Mouse (Mus musculus) left cerebral cortex, postnatal 25 days (tissue): Measurements from ENCODE around the gene 1700024B05Rik. TPM values are rescaled to one million over a fixed set of nuclear protein-coding genes. Genes with fewer than 3 reads are reported as not detected.
"Not testable (repeated sequence)": the region's sequence is repeated elsewhere in the genome, so short reads cannot be mapped to it uniquely, and the experiment has no call there.

Experiments
- DNase-seq, 2 experiments: peaks; one replicate each; pipeline ENCODE4 v3.0.0; 2022; ENCODE audit warnings: low spot score in 2 of 2, mixed read lengths in 1 of 2
- intact Hi-C: fragments of 180-260 bp; cut with DNase I; formaldehyde crosslinking; loops from one replicate; pipeline ENCODE4 v1.15.1; 2025
- total RNA-seq, 2 experiments: library from RNA; stranded (reverse); gene quantifications; 2 replicates each; pipeline ENCODE4 v1.2.3; 2021

The 1700024B05Rik gene
- not detected for total RNA-seq

GRCm38 (mm10) chr14:41943695-41944094, at the start of gene 1700024B05Rik:
1700024B05Rik (plus strand) TSS chr14:41943995.
- intact Hi-C loops, DNase-seq: not testable (repeated sequence)

- DNase-seq, intact Hi-C loops: not testable (repeated sequence)
Observed at GRCm38 (mm10) chr14:41907190-41907589, 36.6 kb upstream of the 1700024B05Rik start, which contains the start of gene Gm7980. Gm7980 (minus strand) TSS chr14:41907290.

DNA sequence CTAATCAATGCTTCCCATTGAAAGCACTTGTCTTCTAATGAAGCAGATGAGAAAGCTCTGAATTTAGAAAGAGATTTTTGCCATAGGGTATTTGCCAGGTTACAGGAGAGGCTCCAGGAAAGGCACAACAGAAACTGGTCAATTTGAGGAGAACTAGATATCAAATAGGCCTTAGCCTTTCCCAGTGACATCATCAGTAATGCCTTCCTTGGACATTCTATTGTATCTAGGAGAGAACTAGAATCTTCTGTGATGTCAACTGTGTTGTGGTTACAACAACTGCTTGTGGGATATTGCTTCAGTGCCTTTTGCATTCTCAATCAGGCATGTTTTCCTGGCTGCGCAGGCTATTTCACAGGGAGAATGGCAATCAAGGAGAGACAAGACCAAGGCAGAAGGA, 19.1 kb upstream of the 1700024B05Rik start, which contains the start of gene 1700049E17Rik1:
1700049E17Rik1 (plus strand) TSS at position 301 of the 400 bp plus-strand sequence.
- DNase-seq, intact Hi-C loops: not testable (repeated sequence)

- DNase-seq, intact Hi-C loops: not testable (repeated sequence)
Observed at GRCm38 (mm10) chr14:41964095-41964494, 20.3 kb downstream of the 1700024B05Rik start.

DNA sequence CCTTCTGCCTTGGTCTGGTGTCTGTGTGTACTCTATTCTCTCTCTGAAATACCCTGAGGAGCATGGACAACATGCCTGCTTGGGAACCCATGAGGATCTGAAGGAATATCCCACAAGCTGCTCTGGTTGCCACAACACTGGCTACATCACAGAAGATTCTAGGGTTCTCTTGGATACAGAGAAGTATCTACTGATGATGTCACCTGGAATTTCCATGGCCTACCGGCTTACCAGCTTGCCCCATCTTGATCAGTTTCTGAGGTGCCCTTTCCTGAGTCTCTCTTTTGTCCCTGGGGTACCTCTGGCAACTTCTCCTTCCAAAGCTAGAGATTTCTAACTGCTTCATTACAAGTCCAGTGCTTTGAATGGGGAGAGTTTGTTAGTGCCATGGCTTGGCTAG, 24.0 kb downstream of the 1700024B05Rik start, which contains the start of gene Gm6401:
Gm6401 (minus strand) TSS at position 101 of the 400 bp plus-strand sequence.
- intact Hi-C loops, DNase-seq: not testable (repeated sequence)

- DNase-seq, intact Hi-C loops: not testable (repeated sequence)
Observed at GRCm38 (mm10) chr14:41968596-41968995, 24.8 kb downstream of the 1700024B05Rik start.

GRCm38 (mm10) chr14:41983225-41983624, 39.4 kb downstream of the 1700024B05Rik start, which contains the start of gene Gm3543:
Gm3543 (minus strand) TSS chr14:41983325.
- DNase-seq, intact Hi-C loops: not testable (repeated sequence)

Other genes with a start within 250 kb of the 1700024B05Rik start
- not detected for gene Gm8068, start 242.1 kb upstream of the 1700024B05Rik start, total RNA-seq
- not detected for gene Gm7929, start 193.4 kb upstream of the 1700024B05Rik start, total RNA-seq
- gene Gm47189, start 171.6 kb upstream of the 1700024B05Rik start, total RNA-seq = not detected
- not detected for gene Gm7980, start 36.7 kb upstream of the 1700024B05Rik start, total RNA-seq
- not detected for gene 1700049E17Rik1, start 19.0 kb upstream of the 1700024B05Rik start, total RNA-seq
- not detected for gene Gm6401, start 23.9 kb downstream of the 1700024B05Rik start, total RNA-seq
- 1 to 10 TPM in 1 of 2 experiments, under 1 TPM in 1; 0.57 to 1.3 TPM for gene Gm3543, start 39.3 kb downstream of the 1700024B05Rik start, total RNA-seq
- not detected for gene Gm7951, start 173.4 kb downstream of the 1700024B05Rik start, total RNA-seq
- gene Gm17027, start 218.6 kb downstream of the 1700024B05Rik start, total RNA-seq = not detected
- gene Gm3573, start 246.8 kb downstream of the 1700024B05Rik start, total RNA-seq = 1 to 10 TPM; 1.9 to 2.5 TPM